Mouse (Mus musculus) adrenal gland, postnatal 10 days (tissue): ENCODE results near the gene Olfr113. TPM values are rescaled to one million over a fixed set of nuclear protein-coding genes. Genes with fewer than 3 reads are reported as not detected.
"Not testable (repeated sequence)": the region's sequence is repeated elsewhere in the genome, so short reads cannot be mapped to it uniquely, and the experiment has no call there.

Source experiments
- DNase-seq: peaks from one replicate; pipeline ENCODE4 v3.0.0; 2021; ENCODE audit warnings: mixed read lengths
- long read RNA-seq, 2 experiments: library from polyadenylated mRNA; stranded (forward); transcript quantifications; one replicate each; pipeline ENCODE4 v2.0.0; 2021
- total RNA-seq, 2 experiments: library from RNA; stranded (reverse); gene quantifications; 2 replicates each; pipeline ENCODE4 v1.2.3; 2021

The Olfr113 gene
- not detected for total RNA-seq
- long read RNA-seq, experiment 1: 0 reads
- long read RNA-seq, experiment 2: 0 reads

GRCm38 (mm10) chr17:37577563-37577962 is at the start of gene Olfr113:
Gene Olfr113 (minus strand): TSS chr17:37577663.
- DNase-seq: no peak

- no peak for DNase-seq
Observed at GRCm38 (mm10) chr17:37627009-37627408, 49.5 kb upstream of the Olfr113 start, which contains the start of the genes Olfr115 and Olfr116. Gene Olfr115 (minus strand): TSS chr17:37627109. Gene Olfr116 (minus strand): TSS chr17:37627199.

- no peak for DNase-seq
Observed at GRCm38 (mm10) chr17:37592643-37593042, 15.2 kb upstream of the Olfr113 start, which contains the start of gene Olfr114. Gene Olfr114 (minus strand): TSS chr17:37592743.

DNA sequence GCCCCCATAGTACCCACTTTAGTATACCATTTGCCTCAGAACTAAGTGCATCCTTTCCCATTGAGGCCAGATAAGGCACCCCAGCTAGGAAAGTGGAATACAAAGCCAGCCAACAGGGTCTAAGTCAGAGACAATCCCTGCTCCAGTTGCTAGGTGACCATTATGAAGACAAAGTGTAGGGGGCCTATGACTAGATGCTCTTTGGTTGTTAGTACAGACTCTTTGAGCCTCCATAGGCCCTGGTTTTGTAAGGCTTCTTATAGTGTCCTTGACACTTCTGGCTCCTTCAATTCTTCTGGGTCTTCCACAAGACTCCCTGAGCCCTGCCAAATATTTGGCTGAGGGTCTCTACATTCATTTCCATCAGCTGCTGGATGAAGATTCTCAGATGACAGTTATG is 8.1 kb downstream of the Olfr113 start, which contains the start of gene Olfr112:
Gene Olfr112, minus strand, starts transcription at position 101 of the 400 bp plus-strand sequence.
- DNase-seq: no peak

- no peak for DNase-seq
Observed at GRCm38 (mm10) chr17:37558913-37559615, 18.4 kb downstream of the Olfr113 start.

- DNase-seq: no peak
Observed at GRCm38 (mm10) chr17:37543800-37544435, 33.5 kb downstream of the Olfr113 start.

DNA sequence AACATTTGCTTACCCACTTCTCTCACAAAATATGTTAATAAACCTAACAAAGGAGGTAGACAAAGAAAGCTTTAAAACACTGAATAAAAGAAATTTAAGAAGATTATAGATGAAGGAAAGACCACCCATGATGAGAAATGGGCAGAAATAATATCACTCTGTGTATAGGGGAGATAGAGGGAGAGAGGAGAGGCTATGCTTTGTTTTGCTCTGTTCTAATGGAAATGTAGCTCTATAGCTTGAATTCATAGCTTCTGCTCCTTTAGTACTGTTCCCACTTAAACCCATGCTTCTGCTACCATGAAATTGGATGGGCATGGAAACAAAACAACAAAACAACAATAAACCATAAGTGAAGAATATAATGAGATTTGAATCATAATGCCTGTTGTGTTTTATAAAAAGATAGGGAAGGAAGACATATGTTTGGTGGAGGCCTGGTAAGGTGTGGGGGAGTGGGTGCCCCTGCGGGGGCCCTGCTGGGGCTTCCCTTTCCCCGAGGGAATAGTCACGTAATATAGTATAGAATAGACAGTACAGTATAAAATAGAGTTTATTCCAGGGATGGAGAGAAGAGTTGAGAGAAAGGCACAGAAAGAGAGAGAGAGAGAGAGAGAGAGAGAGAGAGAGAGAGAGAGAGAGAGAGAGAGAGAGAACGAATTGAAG is 35.9 kb downstream of the Olfr113 start:
- DNase-seq: no peak

GRCm38 (mm10) chr17:37538416-37538815 is 39.0 kb downstream of the Olfr113 start:
- not testable (repeated sequence) for DNase-seq

- no peak for DNase-seq
Observed at GRCm38 (mm10) chr17:37535173-37535572, 42.3 kb downstream of the Olfr113 start.

DNA sequence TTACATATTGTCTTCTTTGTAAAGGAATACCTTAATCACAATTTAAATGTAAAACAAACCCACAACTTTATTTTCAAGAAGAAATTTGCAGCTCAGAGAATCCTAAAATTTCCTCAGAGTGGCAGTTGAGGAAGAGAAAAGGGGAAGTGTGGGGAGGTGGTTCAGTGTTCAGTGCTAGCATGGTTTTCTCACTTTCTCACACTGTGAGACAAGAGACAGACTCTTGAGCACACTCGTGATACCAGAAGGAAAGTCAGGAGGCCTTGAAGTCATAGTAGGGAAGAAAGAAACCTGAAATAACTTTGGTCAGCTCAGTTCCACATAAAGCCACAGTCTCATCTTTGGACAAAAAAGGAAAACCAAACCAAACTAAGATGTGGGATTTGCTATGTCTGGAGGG is 52.0 kb downstream of the Olfr113 start:
- DNase-seq: not testable (repeated sequence)

DNA sequence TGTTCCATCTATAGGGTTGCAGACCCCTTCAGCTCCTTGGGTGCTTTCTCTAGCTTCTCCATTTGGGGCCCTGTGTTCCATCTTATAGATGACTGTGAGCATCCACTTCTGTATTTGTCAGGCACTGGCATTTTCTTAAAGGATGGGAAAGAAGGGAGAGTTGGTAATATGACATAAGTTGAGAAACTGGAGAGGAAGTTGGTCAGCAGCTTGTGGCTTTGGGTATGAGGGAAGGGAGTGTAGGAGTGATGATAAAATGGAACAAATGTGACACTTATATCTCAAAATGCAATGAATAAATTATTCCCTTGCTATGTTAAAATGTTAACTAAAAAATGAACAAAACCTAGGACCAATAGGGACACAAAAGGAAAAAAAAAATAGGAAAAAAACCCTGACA is 52.9 kb downstream of the Olfr113 start:
- DNase-seq: not testable (repeated sequence)

Other genes starting within 250 kb of the Olfr113 start
- gene Olfr103, start 238.0 kb downstream of the Olfr113 start, total RNA-seq: not detected
- not detected for gene Olfr104-ps, start 218.1 kb downstream of the Olfr113 start, total RNA-seq
- not detected for gene Olfr105-ps, start 198.6 kb downstream of the Olfr113 start, total RNA-seq
- not detected for gene Olfr106-ps, start 187.3 kb downstream of the Olfr113 start, total RNA-seq
- not detected for gene Olfr107, start 178.4 kb downstream of the Olfr113 start, total RNA-seq
- gene Olfr108, start 132.2 kb downstream of the Olfr113 start, total RNA-seq: not detected
- gene Olfr109, start 118.7 kb downstream of the Olfr113 start, total RNA-seq: not detected
- under 1 TPM; 0.36 to 0.60 TPM for gene H2-M2, start 94.1 kb downstream of the Olfr113 start, total RNA-seq
- gene Olfr110, start 85.2 kb downstream of the Olfr113 start, total RNA-seq: not detected
- not detected for gene Olfr111, start 69.6 kb downstream of the Olfr113 start, total RNA-seq
- gene Olfr112, start 8.2 kb downstream of the Olfr113 start, total RNA-seq: not detected
- not detected for gene Olfr114, start 15.1 kb upstream of the Olfr113 start, total RNA-seq
- gene Olfr115, start 49.4 kb upstream of the Olfr113 start, total RNA-seq: not detected
- gene Olfr116, start 49.5 kb upstream of the Olfr113 start, total RNA-seq: not detected
- gene Olfr117, start 86.1 kb upstream of the Olfr113 start, total RNA-seq: not detected
- gene Olfr118, start 89.3 kb upstream of the Olfr113 start, total RNA-seq: not detected
- gene Olfr119, start 118.9 kb upstream of the Olfr113 start, total RNA-seq: not detected
- gene Olfr120, start 144.1 kb upstream of the Olfr113 start, total RNA-seq: not detected
- gene Olfr121, start 171.2 kb upstream of the Olfr113 start, total RNA-seq: not detected
- not detected for gene Olfr122, start 190.9 kb upstream of the Olfr113 start, total RNA-seq
- gene Olfr123, start 215.9 kb upstream of the Olfr113 start, total RNA-seq: not detected
- gene Olfr124, start 222.2 kb upstream of the Olfr113 start, total RNA-seq: not detected